Mouse (Mus musculus): ENCODE measurements at regions not wholly inside any gene's neighbourhood (a gene's known extent, or its start where the extent isn't known, plus 50 kb on each side); places are given as distances from the start of the nearest gene placed in this dataset.
A peak's percentile ranks its signal among the peaks of the same experiment; 100 is the strongest.

DNA sequence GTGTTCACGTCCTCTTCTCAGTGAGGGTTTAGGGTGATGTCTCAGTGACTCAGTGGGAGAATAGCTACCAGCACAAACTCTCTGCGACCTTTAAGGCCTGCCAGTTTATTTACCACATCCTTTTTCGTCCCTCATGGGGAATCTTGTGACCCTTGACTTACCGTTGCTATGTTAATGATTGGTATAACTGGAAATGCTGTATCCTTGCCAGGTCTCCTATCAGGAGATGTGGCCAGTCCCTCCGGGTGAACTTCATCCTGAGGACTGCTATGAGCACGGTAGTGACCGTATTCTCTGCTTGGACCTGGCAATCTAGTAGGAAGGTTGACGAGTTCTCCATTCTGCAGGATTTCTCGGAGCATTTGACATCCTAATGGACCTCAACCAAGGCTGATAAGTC, 188.5 kb upstream of the Zfp618 start:
- Histone ChIP-seq H3K4me1 (ENCODE audit: control insufficient read depth, insufficient read depth, low read length) (no peaks in the 10 kb centered on the region; the same call in 1 of the 2 replicates), H3K4me3 (replicated peaks; ENCODE audit: control insufficient read depth, low read depth, low read length) (no peak overlapping the region), H3K27ac (ENCODE audit: control insufficient read depth, insufficient read depth, low read depth, low read length, poor library complexity) (no peak overlapping the region)
- 62% methylated on average over 9 of the region's 9 CpGs for WGBS
- TF ChIP-seq CTCF (IDR thresholded peaks at IDR 0.05; ENCODE audit: control insufficient read depth, insufficient read depth, low read length) (no peak), POLR2A (IDR thresholded peaks at IDR 0.05; ENCODE audit: borderline replicate concordance, control insufficient read depth, low read depth, low read length) (no peak)

DNA sequence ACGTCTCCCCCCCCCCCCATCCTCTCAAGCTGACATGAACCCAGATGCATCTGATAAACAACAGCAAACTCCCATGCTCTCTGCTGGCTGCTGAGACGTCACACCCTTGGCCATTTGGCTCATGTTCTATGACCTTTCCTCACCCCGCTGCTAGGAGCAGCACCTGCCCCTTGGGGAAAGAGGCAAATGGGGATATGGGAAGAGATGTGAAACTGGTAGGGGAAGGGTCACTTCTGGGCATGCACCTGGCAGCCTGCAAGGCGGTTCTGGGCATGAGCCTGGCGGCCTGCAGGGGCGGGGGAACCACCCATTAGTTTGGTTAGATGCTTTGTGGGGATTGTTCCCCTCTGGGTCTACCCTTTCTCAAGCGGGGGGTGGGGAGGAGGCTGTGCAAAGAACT, 187.9 kb upstream of the Zfp618 start:
- H3K4me1 ChIP-seq (ENCODE audit: control insufficient read depth, insufficient read depth, low read length) = no peaks in the 10 kb centered on the region; the same call in 1 of the 2 replicates
- TF ChIP-seq CTCF (IDR thresholded peaks at IDR 0.05; ENCODE audit: control insufficient read depth, insufficient read depth, low read length) (no peak), POLR2A (IDR thresholded peaks at IDR 0.05; ENCODE audit: borderline replicate concordance, control insufficient read depth, low read depth, low read length) (no peak)
- 81% methylated on average over 7 of the region's 7 CpGs for WGBS

DNA sequence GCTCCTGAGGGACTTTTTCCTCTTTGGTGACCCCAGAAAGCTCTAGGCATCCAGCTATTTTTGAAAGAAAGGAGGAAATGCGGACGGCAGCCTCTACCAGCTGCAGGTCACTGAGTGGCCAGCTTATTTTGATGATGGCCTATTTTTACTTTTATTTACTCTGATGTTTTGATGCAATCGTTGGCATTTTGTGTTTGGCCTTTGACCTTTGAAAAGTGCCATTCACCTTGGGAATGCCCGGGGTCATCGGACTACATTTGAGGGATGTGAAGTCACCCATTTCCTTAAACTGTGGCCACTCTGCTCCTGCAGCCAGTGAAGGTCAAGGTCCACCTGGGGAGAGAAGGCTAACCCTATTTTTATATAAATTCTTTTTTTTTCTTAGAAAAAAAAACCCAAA, 186.8 kb upstream of the Zfp618 start:
- H3K4me1 ChIP-seq (ENCODE audit: control insufficient read depth, insufficient read depth, low read length) = no peaks in the 10 kb centered on the region; the same call in 1 of the 2 replicates
- WGBS = 78% methylated on average over 5 of the region's 5 CpGs
- H3K4me3 ChIP-seq (replicated peaks; ENCODE audit: control insufficient read depth, low read depth, low read length) = no peak overlapping the region
- TF ChIP-seq POLR2A (IDR thresholded peaks at IDR 0.05; ENCODE audit: borderline replicate concordance, control insufficient read depth, low read depth, low read length) (no peak), CTCF (IDR thresholded peaks at IDR 0.05; ENCODE audit: control insufficient read depth, insufficient read depth, low read length) (no peak)
- no peak overlapping the region for H3K27ac ChIP-seq (ENCODE audit: control insufficient read depth, insufficient read depth, low read depth, low read length, poor library complexity)

More for the DNA sequence above, 187.9 kb upstream of the Zfp618 start:
- Histone ChIP-seq H3K27ac (ENCODE audit: control insufficient read depth, insufficient read depth, low read depth, low read length, poor library complexity) (no peak overlapping the region), H3K4me3 (replicated peaks; ENCODE audit: control insufficient read depth, low read depth, low read length) (no peak overlapping the region)

- H3K4me3 ChIP-seq (replicated peaks; ENCODE audit: control insufficient read depth, low read depth, low read length) = peak overlapping the region; percentile 16
- H3K27ac ChIP-seq (ENCODE audit: control insufficient read depth, insufficient read depth, low read depth, low read length, poor library complexity) = no peak overlapping the region
- TF ChIP-seq POLR2A (IDR thresholded peaks at IDR 0.05; ENCODE audit: borderline replicate concordance, control insufficient read depth, low read depth, low read length) (no peak), CTCF (IDR thresholded peaks at IDR 0.05; ENCODE audit: control insufficient read depth, insufficient read depth, low read length) (peak; percentile 79)
- WGBS = 1% methylated on average over 15 of the region's 15 CpGs
- no peaks in the 10 kb centered on the region; the same call in 1 of the 2 replicates for H3K4me1 ChIP-seq (ENCODE audit: control insufficient read depth, insufficient read depth, low read length)
Observed at GRCm38 (mm10) chr4:62780409-62780808, 185.0 kb upstream of the Zfp618 start.

DNA sequence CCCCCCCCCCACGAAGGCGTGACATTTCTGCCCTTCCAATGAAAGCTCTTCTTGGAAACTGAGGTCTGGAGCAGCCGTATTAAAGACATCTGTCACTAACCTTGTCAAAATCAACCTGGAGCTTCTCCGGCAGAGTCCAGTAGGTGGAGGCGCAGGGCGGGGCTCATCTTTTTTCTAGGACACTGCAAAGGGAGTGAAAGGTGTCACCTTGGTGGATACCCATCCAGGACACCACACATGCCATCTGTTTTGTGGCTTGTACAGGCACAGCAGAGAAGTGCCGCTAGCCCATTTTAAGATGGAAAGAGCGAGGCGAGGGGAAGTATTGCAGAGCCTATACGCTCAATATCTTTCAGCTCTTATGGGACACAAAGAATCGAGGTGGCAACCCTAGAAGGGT, 184.5 kb upstream of the Zfp618 start:
- TF ChIP-seq POLR2A (IDR thresholded peaks at IDR 0.05; ENCODE audit: borderline replicate concordance, control insufficient read depth, low read depth, low read length) (no peak), CTCF (IDR thresholded peaks at IDR 0.05; ENCODE audit: control insufficient read depth, insufficient read depth, low read length) (no peak)
- no peaks in the 10 kb centered on the region; the same call in 1 of the 2 replicates for H3K4me1 ChIP-seq (ENCODE audit: control insufficient read depth, insufficient read depth, low read length)
- WGBS = 40% methylated on average over 11 of the region's 11 CpGs
- H3K4me3 ChIP-seq (replicated peaks; ENCODE audit: control insufficient read depth, low read depth, low read length) = no peak overlapping the region
- H3K27ac ChIP-seq (ENCODE audit: control insufficient read depth, insufficient read depth, low read depth, low read length, poor library complexity) = no peak overlapping the region

DNA sequence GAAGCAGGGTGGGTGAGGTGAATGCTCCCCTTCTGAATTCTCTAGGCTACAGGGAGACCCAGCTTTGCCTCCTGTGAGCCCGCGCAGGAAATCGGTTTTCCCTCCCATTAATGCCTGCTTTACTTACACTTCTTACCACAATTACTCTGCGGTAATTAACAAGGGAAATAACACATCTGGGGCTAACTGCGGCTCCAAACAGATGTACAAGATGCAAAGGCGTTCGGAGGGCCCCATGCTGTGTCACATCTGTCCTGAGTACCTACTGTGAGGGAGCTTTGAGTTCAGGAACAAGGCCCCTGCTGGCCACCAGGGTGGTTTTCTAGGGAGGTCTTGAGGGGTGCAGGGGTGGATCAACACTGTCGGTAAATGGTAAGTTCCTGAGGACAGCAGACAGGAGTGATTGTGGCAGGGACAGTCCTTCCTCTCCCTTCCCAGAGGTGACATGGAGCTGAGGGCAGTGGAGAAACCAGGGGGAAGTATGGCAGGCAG, 184.0 kb upstream of the Zfp618 start:
- Histone ChIP-seq H3K27ac (ENCODE audit: control insufficient read depth, insufficient read depth, low read depth, low read length, poor library complexity) (no peak overlapping the region), H3K4me3 (replicated peaks; ENCODE audit: control insufficient read depth, low read depth, low read length) (no peak overlapping the region), H3K4me1 (ENCODE audit: control insufficient read depth, insufficient read depth, low read length) (no peaks in the 10 kb centered on the region; the same call in 1 of the 2 replicates)
- TF ChIP-seq CTCF (IDR thresholded peaks at IDR 0.05; ENCODE audit: control insufficient read depth, insufficient read depth, low read length) = no peak
- TF ChIP-seq POLR2A (IDR thresholded peaks at IDR 0.05; ENCODE audit: borderline replicate concordance, control insufficient read depth, low read depth, low read length) = no peak
- 17% methylated on average over 8 of the region's 8 CpGs for WGBS

- TF ChIP-seq POLR2A (IDR thresholded peaks at IDR 0.05; ENCODE audit: borderline replicate concordance, control insufficient read depth, low read depth, low read length) = no peak
- TF ChIP-seq CTCF (IDR thresholded peaks at IDR 0.05; ENCODE audit: control insufficient read depth, insufficient read depth, low read length) = no peak
- WGBS = 77% methylated on average over 7 of the region's 7 CpGs
- no peaks in the 10 kb centered on the region for H3K4me1 ChIP-seq (ENCODE audit: control insufficient read depth, insufficient read depth, low read length)
- no peak overlapping the region for H3K4me3 ChIP-seq (replicated peaks; ENCODE audit: control insufficient read depth, low read depth, low read length)
- H3K27ac ChIP-seq (ENCODE audit: control insufficient read depth, insufficient read depth, low read depth, low read length, poor library complexity) = no peak overlapping the region
Observed at GRCm38 (mm10) chr4:62785711-62786110, 179.7 kb upstream of the Zfp618 start.

DNA sequence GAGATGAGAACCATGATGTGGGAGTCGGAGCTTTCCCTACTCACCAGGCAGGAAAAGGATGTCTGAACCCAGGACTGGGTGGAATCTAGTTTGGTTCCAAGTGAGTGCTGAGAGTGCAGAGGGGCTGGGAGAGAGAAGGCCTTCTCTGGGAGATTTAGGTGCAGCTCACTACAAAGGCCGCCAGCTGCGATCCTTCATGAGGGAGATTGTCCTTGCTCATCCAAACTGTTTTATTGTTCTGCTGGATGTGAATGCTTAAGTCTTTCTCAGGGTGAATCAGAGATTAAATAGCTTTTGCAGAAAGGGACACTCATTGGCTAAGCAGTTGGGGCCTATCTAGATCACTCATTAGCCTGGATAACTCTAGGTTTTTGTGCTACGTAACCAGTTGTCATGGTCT, 175.7 kb upstream of the Zfp618 start:
- no peak for TF ChIP-seq POLR2A (IDR thresholded peaks at IDR 0.05; ENCODE audit: borderline replicate concordance, control insufficient read depth, low read depth, low read length)
- Histone ChIP-seq H3K27ac (ENCODE audit: control insufficient read depth, insufficient read depth, low read depth, low read length, poor library complexity) (no peak overlapping the region), H3K4me3 (replicated peaks; ENCODE audit: control insufficient read depth, low read depth, low read length) (no peak overlapping the region), H3K4me1 (ENCODE audit: control insufficient read depth, insufficient read depth, low read length) (no peaks in the 10 kb centered on the region)
- 80% methylated on average over 4 of the region's 4 CpGs for WGBS

- no peak overlapping the region for H3K4me3 ChIP-seq (replicated peaks; ENCODE audit: control insufficient read depth, low read depth, low read length)
- 33% methylated on average over 5 of the region's 5 CpGs for WGBS
- no peak overlapping the region for H3K27ac ChIP-seq (ENCODE audit: control insufficient read depth, insufficient read depth, low read depth, low read length, poor library complexity)
- no peaks in the 10 kb centered on the region for H3K4me1 ChIP-seq (ENCODE audit: control insufficient read depth, insufficient read depth, low read length)
- TF ChIP-seq CTCF (IDR thresholded peaks at IDR 0.05; ENCODE audit: control insufficient read depth, insufficient read depth, low read length) (no peak), POLR2A (IDR thresholded peaks at IDR 0.05; ENCODE audit: borderline replicate concordance, control insufficient read depth, low read depth, low read length) (no peak)
Observed at GRCm38 (mm10) chr4:62793582-62793981, 171.8 kb upstream of the Zfp618 start.

Data from bone marrow, adult 2 months (tissue).